Mouse (Mus musculus): ENCODE data around the gene Arhgap27.

DNA sequence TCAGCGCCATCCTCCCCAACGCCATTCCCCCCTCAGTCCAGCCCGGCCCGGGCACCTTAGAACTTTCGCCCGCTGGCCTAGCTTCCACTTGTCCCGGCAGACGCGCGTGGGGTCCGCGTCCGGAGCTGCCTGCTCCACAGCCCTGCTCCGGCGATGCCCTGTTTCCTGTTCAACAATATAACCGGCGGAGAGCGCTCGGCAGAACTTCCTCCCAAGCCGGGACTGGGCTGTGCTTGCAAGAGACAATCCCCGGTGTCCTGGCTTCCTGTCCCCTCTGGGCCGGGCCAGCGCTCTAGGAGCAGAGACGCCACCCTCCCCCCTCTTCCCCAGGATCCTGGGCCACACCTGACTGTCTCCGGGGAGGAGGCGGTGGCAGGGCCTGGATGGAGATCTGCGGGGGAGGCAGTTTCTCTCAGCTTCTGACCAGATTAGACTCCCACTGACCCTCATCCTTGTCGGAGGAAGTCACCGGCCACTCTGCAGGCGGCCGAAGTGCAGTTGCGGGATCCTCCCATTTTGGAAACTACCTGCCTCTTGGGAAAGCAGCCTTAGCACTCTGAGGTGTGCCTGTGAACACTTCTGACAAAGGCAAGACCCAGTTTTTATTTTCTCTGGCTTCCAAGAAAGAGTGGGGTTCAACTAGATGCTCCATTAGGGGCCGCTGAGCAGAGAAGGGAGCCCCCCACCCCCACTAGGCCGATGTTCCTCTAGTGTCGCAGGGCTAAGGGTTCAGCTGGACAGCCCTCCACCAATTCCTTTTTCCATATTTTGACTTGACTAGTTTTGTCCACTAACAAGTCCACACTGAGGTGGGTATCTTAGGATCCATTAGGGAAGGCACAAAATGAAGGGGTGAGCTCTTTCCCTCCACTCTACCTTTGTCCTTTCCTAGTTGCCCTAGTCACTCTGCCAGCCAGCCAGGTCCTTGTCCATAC is at the start of gene Arhgap27:
- TF ChIP-seq CTCF (IDR thresholded peaks at IDR 0.05; ENCODE audit: low read depth), result no peak
- no peak for TF ChIP-seq EP300 (IDR thresholded peaks at IDR 0.05; ENCODE audit: low read depth)
